Mouse (Mus musculus): ENCODE measurements around the gene Tmem18.

Tmem18 gene

GRCm38 (mm10) chr12:30584356-30584740 is at the start of gene Tmem18:
TSS of gene Tmem18 (plus strand) at chr12:30584426.
- DNase-seq = peak; percentile 92

- DNase-seq = no peak
Observed at GRCm38 (mm10) chr12:30557349-30557748, 26.9 kb upstream of the Tmem18 start.

- DNase-seq = peak; percentile 39
Observed at GRCm38 (mm10) chr12:30561411-30561810, 22.8 kb upstream of the Tmem18 start.

- DNase-seq = no peak
Observed at GRCm38 (mm10) chr12:30572075-30572474, 12.2 kb upstream of the Tmem18 start.

- no peak for DNase-seq
Observed at GRCm38 (mm10) chr12:30575952-30576351, 8.3 kb upstream of the Tmem18 start.

GRCm38 (mm10) chr12:30578019-30578418 is 6.2 kb upstream of the Tmem18 start:
- peak; percentile 78 for DNase-seq

- no peak for DNase-seq
Observed at GRCm38 (mm10) chr12:30581277-30581676, 2.9 kb upstream of the Tmem18 start.

- no peak for DNase-seq
Observed at GRCm38 (mm10) chr12:30583586-30584355, 455 bp upstream of the Tmem18 start.

- DNase-seq = no peak
Observed at GRCm38 (mm10) chr12:30584863-30585262, 637 bp downstream of the Tmem18 start.

- DNase-seq = no peak
Observed at GRCm38 (mm10) chr12:30591832-30592231, 7.6 kb downstream of the Tmem18 start.

- peak; percentile 72 for DNase-seq
Observed at GRCm38 (mm10) chr12:30596818-30597407, 12.7 kb downstream of the Tmem18 start.

- no peak for DNase-seq
Observed at GRCm38 (mm10) chr12:30598955-30599354, 14.7 kb downstream of the Tmem18 start.

GRCm38 (mm10) chr12:30599474-30599873 is 15.2 kb downstream of the Tmem18 start:
- DNase-seq = no peak

- DNase-seq = no peak
Observed at GRCm38 (mm10) chr12:30599997-30600396, 15.8 kb downstream of the Tmem18 start.

GRCm38 (mm10) chr12:30604012-30604411 is 19.8 kb downstream of the Tmem18 start:
- DNase-seq = peak; percentile 73

GRCm38 (mm10) chr12:30604876-30605275 is 20.6 kb downstream of the Tmem18 start:
- DNase-seq = no peak

GRCm38 (mm10) chr12:30605941-30606340 is 21.7 kb downstream of the Tmem18 start:
- DNase-seq = no peak

GRCm38 (mm10) chr12:30606743-30607142 is 22.5 kb downstream of the Tmem18 start:
- DNase-seq = no peak

- DNase-seq = peak; percentile 75
Observed at GRCm38 (mm10) chr12:30618425-30618824, 34.2 kb downstream of the Tmem18 start.

- peak; percentile 48 for DNase-seq
Observed at GRCm38 (mm10) chr12:30628466-30628865, 44.2 kb downstream of the Tmem18 start.

GRCm38 (mm10) chr12:30634534-30634933 is 50.3 kb downstream of the Tmem18 start:
- no peak for DNase-seq
